Mouse (Mus musculus) E14TG2a.4 (cell line): ENCODE measurements around the gene Aff1.

ENCODE experiments used
- CTCF ChIP-seq: conservative IDR thresholded peaks from 2 replicates; pipeline ENCODE4 v1.5.1; 2014; ENCODE audit warnings: low read length
- NANOG ChIP-seq: IDR thresholded peaks from 2 replicates; pipeline ENCODE4 v1.6.1; 2014; ENCODE audit warnings: borderline replicate concordance, low read length, mixed read lengths

- TF ChIP-seq CTCF = no peak
- no peak for TF ChIP-seq NANOG
Measured at GRCm38 (mm10) chr5:103719131-103719530, 27.0 kb downstream of the Aff1 start.
